Mouse (Mus musculus) spleen, adult 12 weeks (tissue): ENCODE measurements around the gene Dazap1.

Experiments used
- DNase-seq: peaks from one replicate; pipeline ENCODE4 v3.0.0; 2022; ENCODE audit warnings: low spot score

The Dazap1 gene

GRCm38 (mm10) chr10:80271186-80271843, 10.0 kb downstream of the Dazap1 start:
- no peak for DNase-seq

- DNase-seq, result no peak
Measured at GRCm38 (mm10) chr10:80271870-80272585, 10.7 kb downstream of the Dazap1 start.

- DNase-seq, result no peak
Measured at GRCm38 (mm10) chr10:80273847-80274246, 12.6 kb downstream of the Dazap1 start.

GRCm38 (mm10) chr10:80276238-80276637, 15.0 kb downstream of the Dazap1 start:
- DNase-seq, result no peak

- no peak for DNase-seq
Measured at GRCm38 (mm10) chr10:80278390-80278789, 17.1 kb downstream of the Dazap1 start.

GRCm38 (mm10) chr10:80279273-80279672, 18.0 kb downstream of the Dazap1 start:
- no peak for DNase-seq

GRCm38 (mm10) chr10:80281304-80281703, 20.0 kb downstream of the Dazap1 start:
- DNase-seq, result no peak

GRCm38 (mm10) chr10:80281921-80282371, 20.7 kb downstream of the Dazap1 start:
- DNase-seq, result no peak

GRCm38 (mm10) chr10:80282481-80283441, 21.5 kb downstream of the Dazap1 start:
- DNase-seq, result no peak

GRCm38 (mm10) chr10:80285222-80286070, 24.2 kb downstream of the Dazap1 start:
- DNase-seq, result no peak

GRCm38 (mm10) chr10:80288097-80288496, 26.8 kb downstream of the Dazap1 start:
- no peak for DNase-seq

- no peak for DNase-seq
Measured at GRCm38 (mm10) chr10:80288657-80289056, 27.4 kb downstream of the Dazap1 start.

GRCm38 (mm10) chr10:80292251-80293146, 31.2 kb downstream of the Dazap1 start, which contains the start of gene Rps15:
Gene Rps15, plus strand, starts transcription at chr10:80292453.
- DNase-seq, result peak; percentile 91

GRCm38 (mm10) chr10:80293325-80293724, 32.0 kb downstream of the Dazap1 start:
- DNase-seq, result no peak

- no peak for DNase-seq
Measured at GRCm38 (mm10) chr10:80294311-80294710, 33.0 kb downstream of the Dazap1 start.

- DNase-seq, result no peak
Measured at GRCm38 (mm10) chr10:80294788-80295303, 33.6 kb downstream of the Dazap1 start.

- DNase-seq, result peak; percentile 66
Measured at GRCm38 (mm10) chr10:80295618-80296425, 34.5 kb downstream of the Dazap1 start, which contains the start of gene Apc2. Gene Apc2, plus strand, starts transcription at chr10:80295977.

GRCm38 (mm10) chr10:80296824-80297223, 35.5 kb downstream of the Dazap1 start:
- DNase-seq, result no peak

- no peak for DNase-seq
Measured at GRCm38 (mm10) chr10:80297526-80298133, 36.3 kb downstream of the Dazap1 start.
